Mouse (Mus musculus) embryonic facial prominence, embryonic 13.5 days (tissue): Measurements from ENCODE around the gene Son. TPM values are rescaled to one million over a fixed set of nuclear protein-coding genes. Genes with fewer than 3 reads are reported as not detected.

Experiments used
- ATAC-seq: fragments of 200-750 bp; cut with Nextera tagmentation; 2 replicates; pipeline ENCODE4 v1.8.0; 2017; ENCODE audit warnings: low read depth; ENCODE audit not compliant: insufficient number of reproducible peaks, insufficient read depth, low FRiP score, low TSS enrichment
- H3K27ac ChIP-seq: fragments of 300-500 bp; sonication (generic); 2 replicates; pipeline ENCODE4 v1.5.1; 2015; ENCODE audit warnings: moderate library complexity, mild to moderate bottlenecking, inconsistent platforms
- H3K27me3 ChIP-seq: fragments of 300-500 bp; sonication (generic); 2 replicates; pipeline ENCODE4 v1.6.1; 2015; ENCODE audit warnings: mild to moderate bottlenecking, inconsistent platforms
- H3K36me3 ChIP-seq: fragments of 300-500 bp; sonication (generic); 2 replicates; pipeline ENCODE4 v1.6.1; 2015; ENCODE audit warnings: mild to moderate bottlenecking, inconsistent platforms
- H3K4me1 ChIP-seq: fragments of 300-500 bp; sonication (generic); 2 replicates; pipeline ENCODE4 v1.6.1; 2015; ENCODE audit warnings: inconsistent platforms
- H3K4me2 ChIP-seq: fragments of 300-500 bp; sonication (generic); 2 replicates; pipeline ENCODE4 v1.6.1; 2015; ENCODE audit warnings: moderate library complexity, mild to moderate bottlenecking, inconsistent platforms
- H3K4me3 ChIP-seq: fragments of 300-500 bp; sonication (generic); 2 replicates; pipeline ENCODE4 v1.5.1; 2015; ENCODE audit warnings: mild to moderate bottlenecking, inconsistent platforms
- H3K9ac ChIP-seq: fragments of 300-500 bp; sonication (generic); 2 replicates; pipeline ENCODE4 v1.6.1; 2015; ENCODE audit warnings: mild to moderate bottlenecking, inconsistent platforms
- H3K9me3 ChIP-seq: fragments of 300-500 bp; sonication (generic); 2 replicates; pipeline ENCODE4 v1.6.1; 2016; ENCODE audit warnings: inconsistent platforms
- WGBS: fragments of 180-500 bp; shearing (Covaris S2); methylation state at CpG from one replicate; pipeline ENCODE4 v1.1.7; 2015; ENCODE audit warnings: mixed read lengths; 5-methylcytosine and 5-hydroxymethylcytosine counted together
- polyA plus RNA-seq: library from polyadenylated mRNA; unstranded; fragments of >200 nt; fragmentation: Nextera tagmentation; extraction: Ambion mirVana; gene quantifications from 2 replicates; pipeline ENCODE4 v1.2.1, GENCODE M21; 2015

Son gene
- polyA plus RNA-seq, 1 experiment from 2014 or later: 164 TPM

DNA sequence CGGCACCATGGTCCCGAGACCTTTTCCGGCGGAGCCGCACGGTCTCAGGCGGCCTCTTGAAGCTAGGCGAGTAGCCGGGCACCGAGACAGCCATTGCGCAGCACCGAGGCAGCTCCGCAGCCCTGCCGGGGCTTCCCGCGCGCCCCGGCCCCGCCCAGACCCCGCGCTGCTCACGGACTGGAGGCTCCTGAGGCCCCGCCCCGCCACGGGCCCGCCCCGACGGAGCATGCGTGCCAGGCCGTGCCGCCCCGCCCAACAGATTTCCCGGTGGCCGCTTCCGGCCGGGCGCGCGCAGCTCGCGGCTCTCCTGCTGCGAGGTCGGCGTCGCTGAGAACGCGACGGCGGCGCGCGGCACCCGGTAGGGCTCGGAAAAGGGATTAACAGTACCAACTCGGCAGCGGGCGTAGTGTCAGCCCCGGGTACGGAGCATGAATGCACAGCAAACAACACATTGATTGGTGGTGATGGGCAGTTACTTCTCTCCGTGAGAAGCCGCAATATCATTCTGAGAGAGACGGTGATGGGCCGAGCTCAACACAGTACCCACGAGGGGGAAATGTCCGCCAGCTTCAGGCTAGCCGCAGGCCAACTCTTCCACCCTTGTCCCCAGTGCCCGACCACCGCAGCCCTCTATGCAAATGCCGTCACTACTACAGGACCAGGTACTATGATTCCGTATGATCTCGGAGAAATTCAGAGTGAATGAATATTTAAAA, 41.5 kb downstream of the Son start, which contains the start of gene Donson:
Donson (minus strand) TSS at position 152 of the 716 bp plus-strand sequence.
- under 1% methylated on average over 71 of the region's 71 CpGs for WGBS
- H3K27me3 ChIP-seq: no peaks in the 10 kb centered on the region
- peak within 1 kb of the TSS; percentile 79 for H3K4me2 ChIP-seq
- peak; percentile 96 for ATAC-seq
- no peaks in the 10 kb centered on the region for H3K9me3 ChIP-seq
- peak within 1 kb of the TSS; percentile 94 for H3K9ac ChIP-seq
- peaks cover 13% of the 10 kb centered on the region for H3K4me1 ChIP-seq
- H3K27ac ChIP-seq: peak within 1 kb of the TSS; percentile 66; the same call in 1 of the 2 replicates
- H3K36me3 ChIP-seq: peaks cover 27% of the 10 kb centered on the region
- peak within 1 kb of the TSS; percentile 93 for H3K4me3 ChIP-seq

- peak overlapping the region; percentile 79; the same call in 1 of the 2 replicates for H3K4me2 ChIP-seq
- no peak for ATAC-seq
- no peak overlapping the region for H3K9ac ChIP-seq
- 49% methylated on average over 7 of the region's 7 CpGs for WGBS
- H3K4me3 ChIP-seq: no peak overlapping the region
- no peak overlapping the region for H3K27ac ChIP-seq
- H3K27me3 ChIP-seq: no peaks in the 10 kb centered on the region
- H3K9me3 ChIP-seq: no peaks in the 10 kb centered on the region
- peaks cover 13% of the 10 kb centered on the region for H3K4me1 ChIP-seq
- H3K36me3 ChIP-seq: peaks cover 21% of the 10 kb centered on the region
Measured at GRCm38 (mm10) chr16:91689791-91690190, 42.5 kb downstream of the Son start.

GRCm38 (mm10) chr16:91694455-91695084, 47.3 kb downstream of the Son start:
- WGBS: 30% methylated on average over 14 of the region's 14 CpGs
- Histone ChIP-seq H3K4me1 (no peaks in the 10 kb centered on the region; the same call in 1 of the 2 replicates), H3K9ac (no peak overlapping the region), H3K4me3 (no peak overlapping the region), H3K4me2 (no peak overlapping the region), H3K27ac (no peak overlapping the region), H3K9me3 (no peaks in the 10 kb centered on the region), H3K36me3 (peaks cover 32% of the 10 kb centered on the region), H3K27me3 (no peaks in the 10 kb centered on the region)
- ATAC-seq: no peak

GRCm38 (mm10) chr16:91695108-91695755, 47.9 kb downstream of the Son start:
- Histone ChIP-seq H3K36me3 (peaks cover 35% of the 10 kb centered on the region), H3K9ac (no peak overlapping the region), H3K9me3 (no peaks in the 10 kb centered on the region), H3K4me3 (no peak overlapping the region), H3K27ac (no peak overlapping the region), H3K4me1 (no peaks in the 10 kb centered on the region), H3K4me2 (no peak overlapping the region), H3K27me3 (no peaks in the 10 kb centered on the region)
- WGBS: 52% methylated on average over 8 of the region's 8 CpGs
- ATAC-seq: no peak

GRCm38 (mm10) chr16:91698995-91699394, 51.7 kb downstream of the Son start:
- WGBS: 89% methylated on average over 1 of the region's 1 CpGs
- H3K36me3 ChIP-seq: peaks cover 59% of the 10 kb centered on the region
- H3K4me1 ChIP-seq: no peaks in the 10 kb centered on the region
- H3K9ac ChIP-seq: no peak overlapping the region
- no peak for ATAC-seq
- no peak overlapping the region for H3K27ac ChIP-seq
- no peak overlapping the region for H3K4me3 ChIP-seq
- H3K4me2 ChIP-seq: no peak overlapping the region
- H3K9me3 ChIP-seq: no peaks in the 10 kb centered on the region
- no peaks in the 10 kb centered on the region for H3K27me3 ChIP-seq

DNA sequence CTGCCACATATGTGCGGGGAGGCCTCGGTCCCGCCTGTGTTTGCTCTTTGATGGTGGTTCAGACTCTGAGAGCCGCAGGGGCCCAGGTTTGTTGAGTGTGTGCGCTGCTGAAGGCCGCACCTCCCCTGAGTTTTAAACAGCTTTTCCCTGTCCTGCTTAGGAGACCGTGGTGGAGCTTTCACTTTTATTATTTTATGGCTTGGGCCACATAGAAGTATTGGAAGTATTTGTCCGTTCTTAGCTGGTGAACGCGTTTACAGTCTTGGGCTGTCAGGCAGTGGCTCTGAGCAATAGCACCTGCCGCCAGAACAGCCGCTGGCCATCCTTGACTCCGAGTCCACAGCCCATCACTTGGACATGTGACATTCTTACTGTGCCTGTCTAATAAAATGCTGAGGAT, 54.6 kb downstream of the Son start:
- WGBS: 93% methylated on average over 13 of the region's 13 CpGs
- no peaks in the 10 kb centered on the region for H3K4me1 ChIP-seq
- H3K9me3 ChIP-seq: no peaks in the 10 kb centered on the region
- H3K27ac ChIP-seq: no peak overlapping the region
- no peak overlapping the region for H3K9ac ChIP-seq
- no peak overlapping the region for H3K4me3 ChIP-seq
- ATAC-seq: no peak
- no peaks in the 10 kb centered on the region for H3K27me3 ChIP-seq
- no peak overlapping the region for H3K4me2 ChIP-seq
- H3K36me3 ChIP-seq: peaks cover 69% of the 10 kb centered on the region

DNA sequence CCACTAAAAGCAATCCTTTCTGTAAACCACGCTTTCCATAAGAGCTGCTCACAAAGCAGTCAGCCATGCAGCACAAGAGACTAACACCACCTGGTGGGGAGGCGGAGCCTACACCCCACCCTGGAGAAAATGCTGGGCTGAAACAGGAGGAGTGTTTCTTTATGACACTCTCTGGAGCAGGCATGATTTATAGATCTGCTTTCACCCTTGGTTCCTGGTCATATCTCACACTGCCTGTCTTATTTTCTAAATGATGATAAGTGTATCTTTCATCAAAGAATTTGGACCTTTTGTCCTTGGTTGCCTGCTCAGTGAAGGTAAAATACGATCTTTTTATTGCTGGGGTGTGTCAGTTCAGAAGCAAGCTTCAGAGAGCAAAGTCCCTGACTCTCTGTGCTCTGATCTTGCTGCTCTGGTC, 55.5 kb downstream of the Son start:
- H3K27ac ChIP-seq: no peak overlapping the region
- no peak; the same call in 1 of the 2 replicates for ATAC-seq
- peaks cover 72% of the 10 kb centered on the region for H3K36me3 ChIP-seq
- WGBS: 69% methylated on average over 3 of the region's 3 CpGs
- H3K4me2 ChIP-seq: no peak overlapping the region
- H3K4me1 ChIP-seq: no peaks in the 10 kb centered on the region
- no peak overlapping the region for H3K4me3 ChIP-seq
- no peaks in the 10 kb centered on the region for H3K9me3 ChIP-seq
- no peak overlapping the region for H3K9ac ChIP-seq
- no peaks in the 10 kb centered on the region for H3K27me3 ChIP-seq

DNA sequence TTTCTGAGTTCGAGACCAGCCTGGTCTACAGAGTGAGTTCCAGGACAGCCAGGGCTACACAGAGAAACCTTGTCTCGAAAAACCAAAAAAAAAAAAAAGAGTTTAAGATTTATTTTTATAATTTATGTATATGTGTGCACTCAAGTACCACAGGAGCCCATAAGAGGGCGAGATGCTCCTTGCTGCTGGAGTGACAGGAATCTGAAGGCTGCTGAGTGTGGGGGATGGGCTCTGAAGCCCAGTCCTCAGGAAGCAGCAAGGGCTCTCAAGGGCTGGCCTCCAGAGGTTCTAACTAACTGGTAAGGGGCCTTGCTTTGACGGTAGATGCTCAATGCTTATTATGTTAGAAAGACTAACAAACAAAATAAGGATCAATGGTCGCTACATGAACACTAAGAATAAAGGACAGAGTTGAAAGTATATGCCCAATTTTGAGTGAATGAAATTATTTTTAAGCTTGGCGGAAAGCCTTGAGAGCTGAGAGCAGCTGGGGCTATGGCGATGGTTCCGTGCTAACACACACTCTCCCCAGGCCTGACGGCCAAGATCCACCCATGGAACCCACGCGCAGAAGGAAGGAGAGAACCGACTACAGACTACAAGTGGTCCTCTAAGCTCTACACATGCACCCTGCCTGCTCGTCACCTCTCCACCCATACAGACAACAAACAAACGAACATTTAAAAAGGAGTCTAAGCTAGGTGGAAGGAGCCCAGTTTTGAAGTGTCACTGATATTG, 57.5 kb downstream of the Son start:
- H3K4me3 ChIP-seq: no peak overlapping the region
- no peak overlapping the region for H3K9ac ChIP-seq
- ATAC-seq: no peak
- no peaks in the 10 kb centered on the region for H3K4me1 ChIP-seq
- H3K4me2 ChIP-seq: no peak overlapping the region
- 81% methylated on average over 14 of the region's 14 CpGs for WGBS
- H3K36me3 ChIP-seq: peaks cover 74% of the 10 kb centered on the region
- no peaks in the 10 kb centered on the region for H3K9me3 ChIP-seq
- no peaks in the 10 kb centered on the region for H3K27me3 ChIP-seq
- H3K27ac ChIP-seq: no peak overlapping the region

GRCm38 (mm10) chr16:91710241-91710640, 62.9 kb downstream of the Son start:
- Histone ChIP-seq H3K9me3 (no peaks in the 10 kb centered on the region), H3K9ac (no peak overlapping the region), H3K27me3 (no peaks in the 10 kb centered on the region), H3K27ac (no peak overlapping the region), H3K4me3 (no peak overlapping the region), H3K4me1 (no peaks in the 10 kb centered on the region), H3K36me3 (peaks cover 77% of the 10 kb centered on the region), H3K4me2 (no peak overlapping the region)
- WGBS: 92% methylated on average over 7 of the region's 7 CpGs
- no peak for ATAC-seq

DNA sequence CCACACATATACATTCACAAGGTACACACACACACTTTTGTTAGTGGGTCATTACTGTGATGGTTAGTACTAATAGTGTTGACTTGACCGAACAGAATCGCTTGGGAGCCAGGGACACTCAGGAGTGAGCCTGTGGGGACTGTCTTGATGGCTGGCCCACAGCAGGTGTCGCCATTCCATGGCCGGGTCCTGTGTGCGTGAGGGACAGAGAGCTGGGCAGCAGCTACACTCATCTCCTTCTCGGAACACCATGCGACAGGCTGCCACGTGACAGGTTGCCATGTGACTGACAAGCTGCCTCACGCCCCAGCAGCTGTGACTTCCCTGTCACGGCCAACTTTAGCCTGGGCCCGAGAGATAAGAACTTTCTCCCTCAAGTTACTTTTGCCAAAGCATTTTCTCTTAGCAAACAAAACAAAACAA, 69.6 kb downstream of the Son start:
- no peak overlapping the region for H3K9ac ChIP-seq
- H3K4me3 ChIP-seq: no peak overlapping the region
- H3K36me3 ChIP-seq: peaks cover 73% of the 10 kb centered on the region
- no peaks in the 10 kb centered on the region for H3K4me1 ChIP-seq
- no peak overlapping the region for H3K4me2 ChIP-seq
- 85% methylated on average over 11 of the region's 11 CpGs for WGBS
- no peak for ATAC-seq
- H3K9me3 ChIP-seq: no peaks in the 10 kb centered on the region
- no peak overlapping the region for H3K27ac ChIP-seq
- no peaks in the 10 kb centered on the region for H3K27me3 ChIP-seq

GRCm38 (mm10) chr16:91717399-91717798, 70.1 kb downstream of the Son start:
- no peaks in the 10 kb centered on the region for H3K4me1 ChIP-seq
- ATAC-seq: no peak
- H3K27ac ChIP-seq: no peak overlapping the region
- H3K9ac ChIP-seq: no peak overlapping the region
- H3K9me3 ChIP-seq: no peaks in the 10 kb centered on the region
- no peak overlapping the region for H3K4me2 ChIP-seq
- H3K4me3 ChIP-seq: no peak overlapping the region
- WGBS: 86% methylated on average over 4 of the region's 4 CpGs
- no peaks in the 10 kb centered on the region for H3K27me3 ChIP-seq
- H3K36me3 ChIP-seq: peaks cover 68% of the 10 kb centered on the region
